Mouse (Mus musculus): ENCODE measurements around the gene Gpr162.

Gene Gpr162

GRCm38 (mm10) chr6:124881821-124882220 lies 18.0 kb upstream of the Gpr162 start:
- no peak for DNase-seq (ENCODE audit: low read depth, low spot score)

DNA sequence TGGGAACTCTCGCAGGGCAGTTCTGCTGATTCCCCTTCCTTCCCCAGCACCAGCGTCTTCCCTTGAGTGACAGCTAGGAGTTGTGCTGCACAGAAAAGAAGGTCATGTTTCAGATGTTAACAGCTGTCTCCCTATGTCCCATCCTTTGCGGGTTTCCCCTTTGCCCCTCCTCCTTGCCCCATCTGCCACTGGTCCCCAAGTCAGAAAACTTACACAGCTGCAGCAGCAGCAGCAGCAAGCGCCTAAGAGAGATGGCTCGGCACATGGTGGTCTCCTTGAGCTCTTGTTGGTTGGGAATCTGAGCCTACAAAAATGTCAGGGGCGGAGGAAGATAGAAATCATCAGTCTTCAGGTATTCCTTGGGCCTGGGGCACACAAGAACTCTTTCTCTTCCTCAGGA lies 15.6 kb upstream of the Gpr162 start:
- no peak for DNase-seq (ENCODE audit: low read depth, low spot score)

- DNase-seq (ENCODE audit: low read depth, low spot score) = no peak
Measured at GRCm38 (mm10) chr6:124874348-124874747, 10.6 kb upstream of the Gpr162 start.

DNA sequence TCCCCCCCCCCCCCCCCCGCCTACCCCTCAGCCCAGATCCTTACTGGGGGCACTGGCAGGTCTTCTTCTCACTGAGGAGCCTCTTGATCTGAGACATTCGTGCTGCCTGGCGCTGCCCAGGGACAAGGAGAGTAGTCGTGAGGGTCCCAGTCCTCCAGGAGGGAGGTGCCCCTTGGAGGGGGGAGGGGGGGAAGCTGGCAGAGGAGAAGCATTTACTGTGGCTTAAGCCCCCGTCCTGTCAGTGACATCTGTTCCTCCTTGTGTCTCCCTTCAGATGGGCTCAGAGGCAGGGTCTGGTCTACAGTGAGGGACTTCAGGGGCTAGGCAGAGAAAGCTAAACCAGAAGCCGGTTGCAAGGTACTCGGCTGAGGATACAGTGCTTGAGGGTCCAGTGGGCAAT lies 2.8 kb upstream of the Gpr162 start:
- DNase-seq (ENCODE audit: low read depth, low spot score) = no peak

- DNase-seq (ENCODE audit: low read depth, low spot score) = no peak
Measured at GRCm38 (mm10) chr6:124865766-124866362, 2.1 kb upstream of the Gpr162 start.

DNA sequence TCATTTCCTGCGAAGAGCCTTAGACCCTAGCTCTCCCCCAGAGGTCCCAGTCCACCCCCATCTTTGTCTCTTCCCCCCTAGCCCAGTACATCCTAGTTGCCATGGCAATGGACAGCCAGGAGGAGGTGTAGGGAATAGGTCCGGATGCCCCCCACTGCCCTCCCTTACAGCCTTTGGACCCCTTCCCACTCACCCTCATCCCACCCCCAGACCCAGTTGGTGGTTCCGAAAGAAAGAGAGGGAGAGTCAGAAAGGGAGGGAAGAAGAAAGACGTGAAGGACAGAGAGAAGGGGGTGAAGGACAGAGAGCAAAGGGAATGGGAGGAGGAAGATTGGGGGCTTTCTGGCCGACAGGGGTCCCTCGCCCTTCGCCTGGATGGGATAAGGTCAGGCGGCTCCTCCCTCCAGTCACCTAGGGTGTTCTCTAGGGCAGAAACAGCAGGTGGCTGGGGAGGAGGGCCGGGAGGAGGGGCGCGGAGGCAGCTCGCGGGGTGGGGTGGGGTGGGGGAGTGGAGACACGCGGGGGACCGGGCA lies 592 bp downstream of the Gpr162 start:
- no peak for DNase-seq (ENCODE audit: low read depth, low spot score)

- no peak for DNase-seq (ENCODE audit: low read depth, low spot score)
Measured at GRCm38 (mm10) chr6:124862406-124863124, 1.2 kb downstream of the Gpr162 start.

DNA sequence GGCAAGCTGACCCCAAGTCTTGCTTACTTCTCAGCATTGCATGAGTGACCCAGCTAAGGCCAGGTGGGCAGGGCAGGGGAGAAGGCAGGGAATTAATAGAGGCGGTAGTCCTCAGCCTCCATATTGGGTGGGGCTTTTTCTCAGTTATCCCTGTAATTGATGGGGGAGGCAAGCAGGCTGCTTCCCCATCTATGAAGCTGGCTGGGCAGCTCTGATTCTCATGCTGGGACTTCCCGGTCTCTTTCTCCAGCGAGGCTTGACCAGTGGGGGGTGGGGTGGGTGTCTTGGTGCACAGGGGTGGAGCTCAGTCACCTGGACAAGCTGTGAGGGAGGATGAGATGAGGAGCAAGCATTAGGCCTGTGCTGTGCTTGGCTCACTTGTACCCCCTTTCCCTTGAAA lies 2.0 kb downstream of the Gpr162 start:
- DNase-seq (ENCODE audit: low read depth, low spot score) = no peak

DNA sequence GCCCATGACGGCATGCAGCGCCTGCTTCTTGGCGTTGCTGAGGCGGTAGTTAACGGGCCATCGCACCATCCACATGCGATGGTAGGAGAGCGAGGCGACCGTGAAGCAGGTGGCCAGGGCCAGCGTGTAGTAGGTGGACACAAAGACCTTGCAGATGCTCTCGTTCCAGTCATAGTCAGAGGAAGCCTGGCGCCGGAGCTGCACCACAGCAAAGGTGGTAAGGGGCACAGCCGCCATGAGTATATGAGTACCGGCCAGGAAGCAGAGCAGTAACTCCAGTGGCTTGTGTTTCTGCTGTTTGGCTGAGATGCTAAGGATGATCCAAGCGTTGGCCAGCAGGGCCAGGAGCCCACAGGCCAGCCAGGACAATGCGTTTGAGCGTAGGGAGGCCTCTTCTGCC lies 2.5 kb downstream of the Gpr162 start:
- DNase-seq (ENCODE audit: low read depth, low spot score) = no peak

DNA sequence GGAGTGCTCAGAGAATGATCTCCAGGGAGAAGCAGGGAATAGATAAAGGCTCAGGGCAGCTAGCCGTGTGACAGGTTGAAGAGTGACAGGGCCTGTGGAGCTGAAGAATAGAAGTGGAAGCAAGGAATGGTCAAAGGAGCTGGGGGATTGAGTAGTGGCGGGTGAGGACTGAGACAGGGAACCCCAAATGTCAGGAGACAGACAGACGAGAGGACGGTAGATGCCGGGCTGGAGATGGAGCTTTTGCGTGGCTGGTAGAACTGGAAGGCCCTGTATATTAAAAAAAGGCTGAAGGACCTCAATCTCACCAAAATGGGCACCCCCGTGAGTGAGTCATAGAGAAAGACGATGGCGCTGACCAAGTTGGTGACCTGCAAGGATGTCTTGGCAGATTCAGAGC lies 3.3 kb downstream of the Gpr162 start:
- DNase-seq (ENCODE audit: low read depth, low spot score) = no peak

GRCm38 (mm10) chr6:124859725-124860124 lies 4.1 kb downstream of the Gpr162 start:
- peak; percentile 53 for DNase-seq (ENCODE audit: low read depth, low spot score)

DNA sequence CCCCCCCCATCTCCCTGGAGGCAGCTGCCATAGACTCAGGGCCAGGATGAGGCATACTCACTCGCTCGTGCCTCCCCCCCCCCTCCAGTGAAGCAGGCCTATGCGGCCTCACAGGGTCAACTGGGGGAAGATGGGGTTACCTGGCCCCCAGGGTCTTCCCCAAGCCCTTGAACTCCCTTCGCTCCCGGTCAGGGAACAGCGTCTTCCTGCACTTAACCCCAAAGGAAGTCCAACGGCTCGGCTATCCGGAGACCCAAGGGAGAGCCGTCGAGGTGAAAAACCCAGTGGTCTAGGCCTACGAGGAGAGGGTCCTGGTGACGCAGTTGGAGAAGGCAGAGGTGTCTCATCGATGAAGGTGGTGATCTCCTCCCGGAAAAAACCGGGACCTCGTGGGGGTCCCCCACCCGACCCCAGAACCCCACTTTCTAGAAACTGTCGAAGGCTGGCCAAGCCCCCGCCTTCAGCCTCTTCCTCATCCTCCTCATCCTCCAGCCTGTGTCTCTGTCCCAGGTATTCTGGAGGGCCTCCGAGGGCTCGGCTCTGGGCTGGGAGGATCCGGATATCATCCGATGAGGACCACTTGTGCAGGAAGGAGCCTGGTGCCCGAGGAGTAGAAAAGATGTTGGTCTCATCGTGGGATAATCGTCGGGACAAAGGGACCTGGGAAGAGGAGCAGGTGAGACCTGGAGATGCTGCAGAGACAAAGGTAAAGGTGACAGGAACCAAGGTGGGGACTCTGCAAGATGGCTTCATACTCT lies 5.0 kb downstream of the Gpr162 start:
- DNase-seq (ENCODE audit: low read depth, low spot score) = no peak

GRCm38 (mm10) chr6:124857840-124858530 lies 5.8 kb downstream of the Gpr162 start:
- no peak for DNase-seq (ENCODE audit: low read depth, low spot score)

DNA sequence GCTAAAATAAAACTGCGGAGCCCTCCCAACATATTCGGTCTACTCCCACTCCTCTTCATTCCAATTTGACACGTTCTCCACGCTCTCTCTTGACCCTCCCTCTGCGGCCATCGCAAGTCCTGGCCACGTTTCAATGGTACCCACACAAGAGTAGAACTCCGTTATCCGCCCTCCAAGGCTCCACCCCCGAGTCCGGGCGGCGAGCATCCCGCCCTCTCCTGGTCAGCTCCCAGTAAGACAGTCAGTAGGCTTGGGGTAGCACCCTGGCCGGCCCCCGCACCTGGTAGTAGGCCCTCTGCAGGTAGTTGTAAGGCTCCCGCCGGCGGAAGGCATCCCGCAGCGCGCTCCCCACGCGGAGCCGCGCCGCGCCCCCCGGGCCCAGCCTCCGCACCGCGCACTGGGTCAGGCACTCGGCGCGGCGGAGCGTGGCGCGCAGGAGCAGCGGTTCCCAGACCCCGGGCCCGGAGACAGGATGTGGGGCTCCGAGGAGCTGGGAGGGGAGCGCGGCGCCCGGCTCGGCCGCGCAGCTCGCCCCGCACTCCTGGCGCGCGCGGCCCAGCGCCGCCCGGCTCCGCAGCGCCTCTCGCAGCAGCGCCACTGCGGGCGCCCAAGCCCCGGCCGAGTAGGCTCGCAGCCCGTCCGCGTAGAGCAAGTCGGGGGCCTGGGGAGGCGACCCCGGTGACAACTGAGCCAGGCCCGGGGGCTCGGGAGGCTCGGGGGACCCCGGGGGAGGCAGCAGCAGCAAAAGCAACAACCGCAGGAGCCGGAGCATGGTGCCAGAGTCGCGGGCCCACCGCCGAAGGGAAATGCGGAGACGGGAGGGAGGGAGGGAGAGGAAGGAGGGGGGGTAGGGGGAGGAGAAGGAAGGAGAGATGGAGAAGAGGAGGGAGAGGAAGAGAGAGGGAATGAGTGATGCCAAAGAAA lies 6.6 kb downstream of the Gpr162 start, which contains the start of gene P3h3:
P3h3 (minus strand) TSS at position 837 of the 924 bp plus-strand sequence.
- DNase-seq (ENCODE audit: low read depth, low spot score) = peak; percentile 41

GRCm38 (mm10) chr6:124856321-124856720 lies 7.5 kb downstream of the Gpr162 start:
- no peak for DNase-seq (ENCODE audit: low read depth, low spot score)

- no peak for DNase-seq (ENCODE audit: low read depth, low spot score)
Measured at GRCm38 (mm10) chr6:124854647-124855046, 9.1 kb downstream of the Gpr162 start.

DNA sequence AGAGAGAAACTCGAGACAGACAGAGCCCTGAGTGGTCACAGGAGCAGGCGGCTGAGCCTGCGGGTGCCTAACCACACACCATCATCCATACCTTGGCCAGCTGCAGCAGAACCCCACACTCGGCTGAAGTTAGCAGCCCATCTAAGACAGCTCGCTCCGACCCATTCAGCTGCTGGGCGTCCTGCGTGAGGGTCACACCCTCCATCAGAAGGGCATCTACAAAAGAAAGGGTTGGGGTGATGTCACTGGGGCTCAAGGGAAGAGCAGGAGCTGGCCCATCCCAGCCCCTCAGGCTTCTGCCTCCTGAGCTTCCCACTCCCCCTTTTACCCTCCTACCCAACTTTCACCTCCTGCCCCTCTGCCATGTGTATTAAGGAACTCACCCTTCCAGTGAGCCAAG lies 13.2 kb downstream of the Gpr162 start:
- DNase-seq (ENCODE audit: low read depth, low spot score) = no peak

DNA sequence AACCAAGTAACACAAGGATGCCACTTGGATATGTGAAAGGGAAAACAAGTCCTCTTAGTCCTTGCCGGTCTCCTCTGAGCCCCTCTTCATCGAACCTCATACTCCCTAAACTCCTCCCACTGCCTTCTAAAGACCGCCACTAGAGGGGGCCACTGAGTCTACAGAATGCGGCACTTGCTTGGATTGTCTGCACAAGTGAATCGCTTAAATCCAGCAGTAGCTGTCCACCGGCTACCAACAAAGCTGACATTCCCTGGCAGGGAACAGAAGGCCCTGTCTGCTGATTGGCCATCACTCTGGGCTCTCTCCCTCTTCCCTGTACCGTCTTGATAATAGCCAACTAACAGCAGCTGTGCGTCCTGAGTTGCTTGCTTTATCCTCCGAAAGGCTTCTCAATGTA lies 16.5 kb downstream of the Gpr162 start:
- peak; percentile 74 for DNase-seq (ENCODE audit: low read depth, low spot score)

DNA sequence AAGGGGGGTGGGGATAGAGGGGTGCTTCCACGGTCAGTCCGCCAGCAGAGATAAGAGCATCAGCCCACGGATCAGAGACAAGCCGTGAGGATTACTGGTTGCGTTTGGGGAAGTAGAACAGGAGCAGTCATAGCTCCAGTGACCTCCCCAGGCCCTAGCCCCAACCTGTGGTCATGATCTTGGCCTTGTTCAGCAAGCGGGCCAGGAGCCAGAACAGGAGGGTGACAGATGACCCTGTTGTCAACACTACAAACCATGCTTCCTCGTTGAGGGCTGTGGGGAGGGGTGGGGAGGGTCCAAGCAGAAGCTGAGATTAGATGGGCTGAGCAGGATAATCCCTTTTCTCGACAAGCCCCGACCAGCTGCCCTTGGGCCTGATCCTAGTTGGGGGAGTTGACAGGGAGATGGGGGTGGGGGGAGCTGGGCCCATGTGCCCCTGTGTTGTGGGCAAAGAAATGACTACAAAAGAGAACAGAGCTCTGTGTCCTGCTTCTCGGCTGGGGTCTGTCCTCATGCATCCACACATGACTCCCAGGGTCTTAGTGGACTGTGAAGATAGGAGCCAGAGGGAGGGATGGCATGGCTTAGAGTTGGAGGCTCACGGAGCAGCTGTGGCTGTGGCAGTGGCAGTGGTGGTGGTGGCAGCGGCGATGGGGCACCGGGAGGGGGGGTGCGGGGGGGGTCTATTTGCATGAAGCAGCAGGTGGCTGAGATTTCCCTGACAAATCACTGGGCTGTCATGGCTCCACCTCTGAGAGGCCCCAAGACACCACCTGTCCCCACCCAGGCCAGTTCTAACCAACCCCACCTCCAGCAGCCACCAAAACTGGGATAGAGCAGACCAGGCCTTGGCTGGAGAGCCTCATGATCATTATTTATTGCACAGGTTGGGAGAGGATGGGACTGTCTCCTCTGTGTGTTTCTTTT lies 23.3 kb downstream of the Gpr162 start, which contains the start of gene Gnb3:
Gnb3 (minus strand) TSS at position 35 of the 927 bp plus-strand sequence.
- DNase-seq (ENCODE audit: low read depth, low spot score) = no peak

GRCm38 (mm10) chr6:124839805-124840204 lies 24.0 kb downstream of the Gpr162 start:
- DNase-seq (ENCODE audit: low read depth, low spot score) = peak; percentile 62
